Mouse (Mus musculus) lung, adult 18-20 months (tissue): Measurements from ENCODE around the gene Nol8.
A peak's percentile ranks its signal among the peaks of the same experiment; 100 is the strongest.

Source experiments
- DNase-seq, 2 experiments: peaks; one replicate each; pipeline ENCODE4 v3.0.0; 2022; ENCODE audit warnings: mixed read lengths in 2 of 2

Nol8 gene

DNA sequence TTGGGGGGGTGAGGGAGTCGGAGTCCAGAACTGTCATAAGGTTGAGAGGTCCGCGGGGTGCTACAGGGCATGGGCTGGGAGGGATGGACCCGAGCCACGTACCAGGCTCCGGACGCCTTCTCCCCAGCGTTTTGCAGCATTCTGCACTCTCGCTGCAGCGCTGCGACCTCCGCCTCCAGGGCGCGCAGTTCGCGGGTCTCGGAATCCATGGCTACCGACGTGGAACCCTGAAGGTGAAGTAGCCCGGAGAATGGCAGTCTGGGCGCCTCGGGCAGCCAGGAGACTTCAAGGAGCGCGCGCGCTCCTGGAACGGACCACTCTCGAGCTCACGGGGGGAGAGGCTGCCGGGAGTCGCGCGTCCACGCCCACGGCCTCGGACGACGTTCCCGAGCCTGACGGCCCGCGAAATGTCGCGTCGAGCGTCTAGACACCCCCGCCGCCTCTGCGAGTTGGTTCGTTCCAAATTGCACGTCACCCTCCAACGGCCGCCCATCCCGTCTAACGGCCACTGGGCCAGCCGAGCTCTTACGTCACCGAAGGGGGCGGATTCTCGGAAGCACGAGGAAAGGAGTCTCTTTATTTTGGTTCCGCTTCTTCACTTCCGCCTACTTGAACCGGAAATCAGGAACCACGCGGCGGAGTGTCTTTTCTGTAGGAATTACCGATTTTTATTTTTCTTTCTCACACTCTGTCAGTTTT is at the start of gene Nol8, which contains the start of gene Cenpp:
Gene Nol8, plus strand, starts transcription at position 598 of the 699 bp plus-strand sequence.
Gene Cenpp, minus strand, starts transcription at position 305 of the 699 bp plus-strand sequence.
- peak; percentile 99 for DNase-seq

DNA sequence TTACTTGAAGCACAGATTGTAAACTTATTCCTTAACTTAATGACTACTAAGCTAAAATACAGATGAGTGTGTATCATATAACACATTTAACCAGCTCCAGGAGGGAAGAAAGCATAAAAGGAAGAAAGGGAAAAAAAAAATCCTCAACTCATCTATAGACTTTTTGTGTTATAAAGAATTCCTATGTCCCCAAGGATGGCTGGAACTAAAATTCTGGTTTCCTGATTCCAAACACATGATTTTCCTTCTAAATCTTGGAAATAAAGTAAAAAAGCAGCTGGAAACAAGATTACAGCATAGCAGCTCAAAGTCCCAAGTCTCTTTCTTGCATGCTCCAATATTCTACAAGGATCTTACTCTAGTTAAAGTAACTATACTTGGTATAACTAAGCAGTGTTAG is 49.3 kb upstream of the Nol8 start:
- DNase-seq, result no peak

DNA sequence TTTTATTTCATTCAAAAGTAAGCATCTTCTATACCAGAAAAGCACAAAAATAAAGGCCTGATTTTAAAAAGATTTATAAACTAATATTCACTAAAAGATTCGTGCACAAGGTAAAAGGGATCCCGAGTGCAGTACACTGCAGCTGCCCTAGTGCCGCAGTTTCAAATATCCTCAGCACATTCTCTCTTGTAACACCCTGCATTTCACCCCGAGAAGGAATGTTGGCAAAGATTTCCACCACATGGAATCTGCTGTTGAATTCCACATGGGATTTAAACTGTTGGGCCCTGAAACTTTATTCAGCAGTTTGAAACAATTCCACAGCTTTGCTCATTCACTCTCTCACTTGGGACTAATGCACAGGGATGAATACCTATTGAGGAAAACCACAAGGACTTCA is 45.2 kb upstream of the Nol8 start, which contains the start of gene Ogn:
Gene Ogn, plus strand, starts transcription at position 333 of the 400 bp plus-strand sequence.
- peak; percentile 18 to 44 for DNase-seq

DNA sequence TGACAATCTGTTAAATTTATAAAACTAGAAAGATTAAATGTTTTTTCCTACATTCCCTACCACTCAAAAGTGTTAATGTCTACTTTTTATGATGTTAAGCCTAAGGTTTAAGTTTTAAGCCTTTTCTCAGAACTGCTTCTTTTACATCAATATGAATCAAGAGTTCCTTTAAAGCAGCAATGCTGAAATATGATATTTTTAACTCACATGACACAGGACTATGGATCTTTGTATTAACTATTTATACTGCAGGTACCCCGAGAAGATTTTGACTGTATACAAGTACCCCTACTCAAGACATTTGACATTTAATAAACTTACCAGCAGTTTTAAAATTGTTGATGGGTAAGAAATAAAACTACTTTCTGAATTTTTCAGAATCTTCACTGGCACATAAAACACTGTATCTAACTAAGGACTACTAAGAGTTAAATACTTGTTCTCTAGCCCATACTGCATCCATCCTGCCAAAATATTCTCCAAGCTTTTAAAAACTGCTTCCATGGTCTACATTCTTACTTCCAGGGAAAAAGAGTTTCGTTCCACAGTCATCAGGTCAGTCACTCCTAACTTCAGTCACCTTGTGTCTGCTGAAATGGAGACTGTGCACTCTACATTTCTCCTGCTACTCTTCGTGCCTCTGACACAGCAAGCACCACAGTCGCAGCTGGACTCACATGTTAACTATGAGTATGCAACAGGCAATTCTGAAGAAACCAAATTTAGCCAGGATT is 44.1 kb upstream of the Nol8 start:
- DNase-seq, result no peak

DNA sequence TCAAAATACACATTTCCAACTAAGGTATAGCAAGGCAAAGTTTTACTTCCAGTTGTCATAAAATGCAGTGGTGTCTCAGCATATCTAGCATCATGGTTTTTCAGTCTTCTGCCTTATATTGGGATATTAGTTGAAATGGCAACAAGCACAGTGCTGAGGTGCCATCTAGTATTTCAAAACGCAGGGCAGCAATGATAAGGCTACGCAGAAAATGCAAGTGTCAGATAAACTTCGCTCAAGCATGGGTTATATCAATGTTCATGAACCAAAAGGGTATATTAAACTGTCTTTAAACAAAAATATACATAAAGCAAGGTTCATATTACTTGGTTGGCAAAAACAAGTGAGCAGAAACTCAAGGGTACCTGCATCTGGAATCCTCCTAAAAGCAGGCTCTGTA is 35.9 kb upstream of the Nol8 start:
- DNase-seq, result no peak

DNA sequence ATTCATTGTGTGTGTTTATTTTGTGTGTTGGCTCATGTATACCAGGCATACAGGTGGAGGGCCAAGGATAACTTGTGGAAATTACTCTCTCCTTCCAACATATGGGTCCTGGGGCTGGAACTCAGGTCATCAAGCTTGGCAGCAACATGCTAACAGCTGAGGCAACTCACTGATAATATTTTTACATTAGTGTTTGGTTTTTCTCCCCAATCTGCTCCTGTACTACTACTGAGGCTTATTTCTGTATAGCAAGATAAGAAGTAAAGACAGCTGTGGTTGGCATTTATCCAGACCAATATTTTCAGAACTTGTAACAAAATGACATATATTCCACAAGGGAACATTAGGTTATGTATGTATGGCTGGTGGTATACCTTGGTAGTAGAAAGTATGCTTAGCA is 34.5 kb upstream of the Nol8 start:
- no peak for DNase-seq

DNA sequence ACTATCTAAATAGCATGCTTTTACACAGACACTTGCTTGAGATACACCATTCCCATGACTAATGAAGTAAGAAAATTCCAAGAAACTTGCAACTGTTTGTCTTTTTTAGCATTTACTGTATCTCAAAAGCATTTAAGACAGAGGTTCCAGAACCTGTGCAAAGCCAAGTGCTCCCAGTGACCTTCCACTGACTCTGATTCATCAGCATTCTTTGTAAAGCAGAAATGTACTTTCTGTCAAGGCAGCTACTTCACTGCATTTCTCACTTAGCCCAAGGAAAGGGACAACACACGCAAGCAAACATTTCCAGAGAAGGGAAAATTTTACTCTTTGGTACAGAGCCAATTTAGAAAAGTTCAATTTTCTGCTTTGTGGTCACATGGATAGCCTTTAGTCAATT is 29.7 kb upstream of the Nol8 start:
- DNase-seq, result peak in 1 of 2 experiments; percentile 23

DNA sequence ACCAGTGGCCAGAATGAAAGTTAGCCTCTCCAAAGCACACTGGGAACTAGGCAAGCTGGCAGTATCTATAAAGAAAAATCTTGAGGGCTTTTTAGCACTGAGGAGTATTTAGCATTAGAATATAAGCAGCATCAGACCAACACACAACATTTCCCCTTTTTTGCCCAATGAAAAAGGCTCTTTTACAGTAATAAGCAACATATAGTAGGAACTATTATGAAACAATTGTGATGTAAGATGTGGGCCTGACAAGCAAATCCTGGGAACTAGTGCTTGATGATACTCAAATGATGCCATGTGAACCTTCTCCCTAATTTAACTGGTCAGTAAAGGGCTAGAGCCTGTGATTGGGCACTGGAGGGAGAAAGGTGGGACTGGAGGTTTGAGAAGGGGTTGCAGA is 24.7 kb upstream of the Nol8 start:
- DNase-seq, result no peak

DNA sequence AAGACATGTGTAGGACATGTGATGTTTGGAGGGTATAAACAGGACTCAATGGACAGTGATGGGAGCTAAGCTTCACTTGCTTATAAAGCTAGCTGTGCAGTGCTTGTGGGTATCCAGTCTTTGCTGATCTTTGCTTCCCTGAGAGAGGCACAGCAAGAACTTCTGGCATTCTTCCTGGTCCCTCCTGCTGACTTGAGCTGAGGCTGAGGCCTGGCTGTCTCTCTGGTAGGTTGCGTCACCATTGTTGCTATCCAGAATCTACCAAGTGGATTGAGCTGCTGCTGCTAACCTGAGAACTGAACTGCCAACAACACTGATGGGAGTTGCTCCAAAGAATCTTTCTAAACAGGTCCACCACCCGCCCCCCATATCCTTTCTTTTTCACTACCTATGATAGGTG is 23.8 kb upstream of the Nol8 start:
- DNase-seq, result peak; percentile 19 to 25

DNA sequence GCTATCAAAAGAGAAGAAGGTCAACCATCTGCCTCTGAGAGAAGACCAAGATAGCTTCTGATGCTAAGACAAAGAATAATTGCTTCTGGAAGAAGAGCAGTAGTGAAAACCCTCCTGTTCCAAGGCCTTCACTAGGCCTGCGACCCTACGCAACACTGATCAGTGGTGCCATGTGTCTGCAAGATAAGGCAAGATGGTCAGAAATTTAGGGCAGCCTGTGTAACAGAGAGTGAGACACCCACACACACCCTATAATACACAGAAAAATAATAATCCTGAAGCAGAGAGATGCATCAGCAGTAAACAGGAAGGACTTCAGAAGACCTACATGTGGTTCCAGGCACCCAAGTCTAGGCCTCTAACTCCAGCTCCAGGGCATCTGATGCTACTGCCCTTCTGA is 12.9 kb upstream of the Nol8 start:
- no peak for DNase-seq

DNA sequence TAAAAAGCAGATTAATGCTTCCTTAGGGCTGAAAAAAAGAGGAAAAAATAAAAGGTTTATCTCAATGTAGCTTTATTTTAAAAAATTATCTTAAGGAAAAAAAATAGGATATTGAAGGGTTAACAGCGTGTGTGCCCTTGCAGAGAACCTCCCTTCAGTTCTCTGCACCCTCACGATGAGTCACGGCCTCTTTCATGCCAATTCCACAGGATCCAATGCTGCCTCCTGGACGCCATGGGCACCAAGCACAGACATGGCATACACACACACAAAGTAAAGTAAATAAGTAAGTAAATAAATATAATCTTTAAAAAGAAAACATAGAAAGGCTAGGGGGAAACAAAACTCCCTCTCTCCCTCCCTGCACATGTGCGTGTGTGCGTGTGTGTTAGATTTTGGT is 10.2 kb upstream of the Nol8 start:
- no peak for DNase-seq

DNA sequence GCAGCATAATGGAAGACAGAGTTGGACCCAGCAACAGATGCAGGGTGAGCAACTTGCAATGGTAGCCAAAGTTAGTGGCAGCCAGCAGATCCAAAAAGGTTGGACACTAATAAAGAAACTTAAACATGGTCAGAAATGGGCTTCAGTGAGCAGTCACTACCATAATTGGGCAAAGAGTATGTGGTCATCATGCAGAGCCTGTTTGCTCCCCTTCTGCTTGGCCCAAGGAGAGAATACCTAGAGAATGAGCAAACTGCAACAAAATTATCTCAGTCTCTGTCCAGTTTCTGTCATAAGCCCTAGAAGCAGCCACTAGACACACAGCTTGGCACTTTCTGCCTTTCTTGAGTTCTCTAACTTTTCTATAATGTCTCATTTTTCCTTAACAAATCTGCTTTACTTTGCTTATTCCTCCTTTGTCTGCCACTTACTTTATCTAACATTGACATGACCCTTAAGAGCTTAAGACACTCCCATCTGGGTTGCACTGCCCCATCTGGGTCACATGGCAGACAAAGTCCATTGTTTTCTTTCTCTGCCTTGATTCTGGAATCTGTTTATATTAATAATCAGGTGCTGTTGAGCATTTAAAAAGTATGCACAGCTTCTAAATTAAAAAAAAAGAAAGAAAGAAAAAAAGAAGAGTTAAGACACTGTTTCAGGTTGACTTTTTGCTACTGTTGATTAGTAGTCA is 9.1 kb upstream of the Nol8 start:
- no peak for DNase-seq

DNA sequence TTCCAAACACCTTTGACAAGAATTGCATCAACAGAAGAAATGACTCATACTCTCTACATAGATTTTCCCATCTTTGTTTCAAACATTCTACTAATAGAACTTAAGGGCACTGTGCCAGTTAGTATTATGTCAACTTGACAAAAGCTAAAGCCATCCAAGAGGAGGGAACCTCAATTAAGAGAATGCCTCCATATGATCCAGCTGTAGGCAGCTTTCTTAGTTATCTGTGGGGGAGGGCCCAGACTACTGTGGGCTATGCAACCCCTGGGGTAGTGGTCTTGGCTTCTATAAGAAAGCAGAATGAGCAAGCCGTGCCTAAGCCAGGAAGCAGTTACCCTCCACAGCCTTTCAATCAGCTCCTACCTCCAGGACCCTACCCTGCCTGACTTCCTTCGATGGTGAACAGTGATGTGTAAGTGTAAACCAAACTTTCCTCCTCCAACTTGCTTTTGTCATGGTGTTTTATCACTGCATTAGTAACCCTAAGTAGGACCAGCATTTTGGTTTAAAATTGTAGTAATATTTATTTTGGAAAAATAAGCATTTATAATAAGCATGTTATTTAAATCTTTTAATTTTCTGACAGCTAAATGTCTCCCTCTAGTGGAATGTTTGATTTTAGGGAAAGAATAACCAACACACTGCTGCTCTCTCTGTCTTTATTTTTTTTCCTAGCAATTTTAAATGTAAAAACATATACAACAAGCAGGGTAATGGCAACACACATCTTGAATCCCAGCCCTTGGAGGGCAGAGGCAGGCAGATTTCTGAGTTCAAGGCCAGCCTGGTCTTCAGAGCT is 7.9 kb upstream of the Nol8 start:
- no peak for DNase-seq

DNA sequence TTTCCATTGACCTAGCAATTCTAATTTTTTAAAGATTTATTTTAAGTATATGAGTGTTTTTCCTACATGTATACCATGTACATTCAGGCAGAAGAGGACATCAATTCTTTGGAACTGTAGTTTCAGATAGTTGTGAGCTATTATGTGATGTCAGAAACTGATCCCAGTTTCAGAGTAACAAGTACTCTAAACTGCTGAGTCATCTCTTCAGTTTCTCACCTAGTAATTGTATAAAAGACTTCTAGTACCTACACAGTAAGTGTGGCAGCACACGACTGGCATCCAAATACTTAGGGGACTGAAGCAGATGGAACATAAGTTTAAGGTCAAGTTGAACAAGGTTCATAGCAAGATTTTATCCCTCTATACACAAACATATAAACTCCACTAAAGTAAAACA is 6.9 kb upstream of the Nol8 start:
- no peak for DNase-seq

DNA sequence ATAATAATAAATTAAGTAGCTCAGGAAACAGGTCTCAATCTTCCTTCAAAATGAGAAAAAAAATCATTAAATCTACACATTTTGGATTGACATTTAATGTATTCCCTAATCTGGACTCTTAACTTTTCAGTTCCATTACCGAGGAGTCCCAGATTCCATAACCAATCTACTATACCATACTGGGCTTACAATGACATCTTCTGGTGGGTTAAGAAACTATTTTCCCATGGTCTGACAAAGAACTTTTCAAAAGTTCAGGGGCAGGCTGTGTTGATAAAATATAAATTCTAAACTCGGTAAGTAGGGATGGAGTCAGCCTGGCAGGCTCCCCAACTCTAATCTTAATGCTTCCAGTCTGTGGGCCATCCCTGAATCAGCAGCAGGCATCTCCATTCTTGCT is 1.7 kb upstream of the Nol8 start:
- no peak for DNase-seq

DNA sequence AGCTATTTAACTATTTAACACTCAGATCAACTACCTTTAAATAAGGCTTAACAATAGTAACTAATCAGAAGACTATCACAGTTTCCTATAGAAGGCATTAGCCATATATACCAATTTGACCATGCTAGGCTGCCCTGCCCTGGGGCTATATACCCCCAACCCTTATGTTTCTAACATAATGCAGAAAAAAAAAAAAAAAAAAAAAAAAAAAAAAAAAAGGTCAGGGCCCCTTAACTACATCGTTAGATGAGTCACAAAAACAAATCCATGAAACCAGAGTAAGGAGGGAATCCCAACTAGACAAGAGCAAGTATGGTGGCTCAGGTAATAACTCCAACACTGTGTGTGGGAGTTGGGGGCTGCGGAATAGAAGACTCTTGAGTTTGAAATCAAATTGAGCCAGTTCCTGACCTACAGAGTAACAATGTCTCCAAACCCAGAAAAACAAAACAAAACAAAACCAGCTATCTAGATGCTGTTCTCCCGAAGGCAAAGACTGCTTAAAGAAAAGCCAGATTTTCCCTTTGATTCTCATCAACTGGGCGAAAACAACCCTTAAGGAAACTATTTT is 1.0 kb upstream of the Nol8 start:
- no peak for DNase-seq

DNA sequence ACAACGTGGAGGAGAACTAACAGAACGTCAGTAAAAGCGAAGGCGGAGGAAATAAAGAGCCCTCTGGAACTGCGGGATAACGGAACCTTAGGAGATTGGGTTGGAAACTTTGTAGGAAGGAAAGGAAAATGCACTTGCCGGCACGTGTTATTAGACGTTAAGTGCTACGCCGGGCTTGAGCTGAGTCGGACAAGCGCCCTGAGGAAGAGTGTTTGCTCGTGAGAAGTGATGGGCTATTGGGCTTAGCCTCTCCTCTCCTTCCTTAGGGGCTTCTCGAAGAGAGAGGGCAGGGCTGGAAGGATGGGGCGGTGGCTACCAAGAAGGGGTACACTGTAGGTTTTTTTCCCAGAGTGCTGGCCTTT is 283 bp downstream of the Nol8 start:
- DNase-seq, result no peak

DNA sequence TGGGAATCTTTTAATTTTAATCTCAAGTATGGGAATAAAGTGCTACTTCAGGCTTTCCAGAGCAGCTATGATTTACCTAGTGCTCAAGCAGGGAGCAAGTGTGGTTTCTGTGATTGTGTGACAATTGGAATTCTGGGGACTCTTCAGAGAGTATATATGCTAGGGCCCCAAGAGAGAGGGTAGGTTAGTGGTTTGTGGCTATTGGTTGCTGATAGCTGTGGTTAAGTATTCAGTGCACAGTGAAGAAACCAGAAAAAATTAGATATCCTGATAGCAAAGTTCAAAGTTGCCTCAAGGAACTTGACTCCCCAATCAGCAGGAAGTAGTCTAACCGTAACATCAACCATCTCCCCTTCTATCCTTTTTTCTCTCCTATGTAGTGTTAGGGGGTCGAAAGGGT is 24.9 kb downstream of the Nol8 start:
- no peak for DNase-seq

DNA sequence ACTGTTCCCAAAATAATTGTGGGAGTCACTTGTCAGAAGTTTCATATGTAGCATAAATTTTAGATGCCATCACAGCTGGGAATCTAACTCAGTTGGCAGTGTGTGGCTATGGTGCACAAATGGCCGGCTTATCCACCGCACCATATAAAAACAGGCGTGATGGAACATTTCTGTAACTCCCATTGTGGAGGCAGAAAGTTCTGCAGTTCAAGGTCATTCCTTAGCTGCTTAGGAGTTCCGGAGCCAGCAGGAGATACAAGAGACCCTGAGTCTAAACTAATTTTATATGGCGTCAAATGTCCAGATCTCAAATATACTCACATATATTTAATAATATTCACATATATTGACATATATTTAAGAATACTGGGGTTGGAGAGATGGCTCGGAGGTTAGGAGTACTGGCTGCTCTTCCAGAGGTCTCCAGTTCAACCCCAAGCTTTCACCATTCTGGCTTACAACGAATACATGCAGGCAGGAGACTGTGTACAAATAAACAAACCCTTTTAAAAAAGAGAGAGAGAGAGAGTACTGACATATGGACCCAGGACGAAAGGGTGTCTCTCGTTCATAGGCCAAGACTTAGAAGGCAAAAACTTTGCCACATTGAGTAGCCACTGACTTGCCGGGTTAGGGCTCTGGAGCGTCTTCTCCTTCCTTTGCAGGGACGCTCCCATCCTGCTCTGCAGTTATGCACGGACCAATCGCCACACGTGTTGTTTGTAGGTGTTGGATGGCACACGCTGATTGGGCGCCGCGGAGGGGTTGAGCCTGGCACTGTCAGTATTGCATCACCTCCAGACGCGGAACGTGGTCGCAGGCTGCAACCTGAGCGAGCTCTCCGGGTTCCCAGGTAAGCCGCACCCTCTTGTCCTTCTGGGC is 28.7 kb downstream of the Nol8 start, which contains the start of gene Iars:
Gene Iars, plus strand, starts transcription at position 750 of the 882 bp plus-strand sequence.
- peak; percentile 99 for DNase-seq

DNA sequence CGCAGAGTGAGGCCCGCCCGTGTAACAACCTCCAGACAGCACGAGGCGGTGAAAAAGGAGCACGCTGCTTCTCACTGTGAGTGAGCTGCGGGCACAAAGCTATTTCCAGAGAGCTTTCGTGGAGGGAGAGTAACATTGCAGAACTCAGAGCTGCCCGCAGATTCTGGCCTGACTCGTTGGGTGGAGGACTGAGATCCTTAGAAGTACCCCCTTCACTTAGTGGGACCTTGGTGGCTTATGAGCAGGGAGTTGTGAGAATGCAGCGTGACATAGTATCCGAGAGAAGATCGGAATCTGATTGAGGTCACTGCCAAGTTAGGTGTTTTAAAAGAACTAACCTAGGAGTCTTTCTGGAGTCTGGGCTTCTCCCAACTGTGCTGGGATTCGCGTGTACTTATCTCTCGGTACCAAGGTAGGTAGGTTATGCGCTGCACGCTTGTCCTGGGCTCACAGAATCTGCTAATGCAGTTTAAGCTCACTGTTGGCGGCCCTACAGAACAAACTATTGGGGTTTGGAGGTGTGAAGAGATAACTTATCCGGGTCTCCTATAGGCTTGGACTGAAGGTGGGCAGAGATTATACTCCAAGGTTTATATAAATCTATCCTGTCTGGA is 29.5 kb downstream of the Nol8 start:
- peak in 1 of 2 experiments; percentile 1 for DNase-seq

DNA sequence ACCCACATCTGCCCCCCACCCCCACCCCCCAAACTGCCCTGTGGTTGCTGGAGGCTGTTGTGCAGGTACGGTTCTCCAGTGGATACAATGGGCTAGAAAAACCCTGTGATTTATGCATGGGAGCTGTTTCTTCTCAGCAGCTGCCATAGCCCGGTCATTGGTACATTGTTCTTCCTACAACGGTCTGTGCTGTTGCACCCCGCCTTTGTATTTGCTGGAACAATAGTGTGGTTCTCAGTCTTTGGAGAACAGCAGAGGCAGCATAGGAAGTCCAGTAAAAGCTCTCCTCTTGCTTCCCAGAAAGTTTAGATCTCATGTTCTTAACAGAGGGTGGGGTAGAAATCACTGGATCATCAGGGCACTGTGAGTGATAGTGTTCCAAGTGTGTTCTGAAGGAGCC is 31.4 kb downstream of the Nol8 start:
- no peak for DNase-seq
